Mouse (Mus musculus) limb, embryonic 14.5 days (tissue): Measurements from ENCODE around the gene C1ql4. TPM values are rescaled to one million over a fixed set of nuclear protein-coding genes. Genes with fewer than 3 reads are reported as not detected.

Experiments
- ATAC-seq: fragments of 200-750 bp; cut with Nextera tagmentation; 2 replicates; pipeline ENCODE4 v1.8.0; 2017; ENCODE audit warnings: low read depth, moderate number of reproducible peaks, moderate TSS enrichment; ENCODE audit not compliant: low FRiP score
- DNase-seq: peaks from one replicate; pipeline ENCODE4 v3.0.0-alpha.2; 2015; ENCODE audit warnings: low spot score
- H3K27ac ChIP-seq: fragments of 300-500 bp; sonication (generic); replicated peaks from 2 replicates; pipeline ENCODE4 v1.5.1; 2014; ENCODE audit warnings: low read depth, mild to moderate bottlenecking, low read length, moderate library complexity, mixed read lengths
- H3K27me3 ChIP-seq: fragments of 300-500 bp; sonication (generic); 2 replicates; pipeline ENCODE4 v1.6.1; 2014; ENCODE audit warnings: low read length, mixed read lengths; ENCODE audit not compliant: control insufficient read depth, insufficient read depth
- H3K36me3 ChIP-seq: fragments of 300-500 bp; sonication (generic); 2 replicates; pipeline ENCODE4 v1.6.1; 2014; ENCODE audit warnings: mild to moderate bottlenecking, low read length, moderate library complexity, mixed read lengths; ENCODE audit not compliant: control insufficient read depth, insufficient read depth
- H3K4me1 ChIP-seq: fragments of 300-500 bp; sonication (generic); 2 replicates; pipeline ENCODE4 v1.6.1; 2014; ENCODE audit warnings: antibody characterized with exemption, low read length, mixed read lengths; ENCODE audit not compliant: control insufficient read depth, insufficient read depth
- H3K4me2 ChIP-seq: fragments of 300-500 bp; sonication (generic); replicated peaks from 2 replicates; pipeline ENCODE4 v1.6.1; 2014; ENCODE audit warnings: low read depth, mild to moderate bottlenecking, low read length, moderate library complexity; ENCODE audit not compliant: severe bottlenecking
- H3K4me3 ChIP-seq: fragments of 300-500 bp; sonication (generic); replicated peaks from 2 replicates; pipeline ENCODE4 v1.5.1; 2014; ENCODE audit warnings: low read length
- H3K9ac ChIP-seq: fragments of 300-500 bp; sonication (generic); 2 replicates; pipeline ENCODE4 v1.6.1; 2014; ENCODE audit warnings: mild to moderate bottlenecking, low read depth, low read length, moderate library complexity; ENCODE audit not compliant: severe bottlenecking
- H3K9me3 ChIP-seq: fragments of 300-500 bp; sonication (generic); 2 replicates; pipeline ENCODE4 v1.6.1; 2016; ENCODE audit warnings: low read length; ENCODE audit not compliant: control insufficient read depth
- POLR2A ChIP-seq: fragments of 200-500 bp; IDR thresholded peaks from 2 replicates; pipeline ENCODE4 v1.8.0; 2012; ENCODE audit warnings: inconsistent platforms, mild to moderate bottlenecking, moderate library complexity, borderline replicate concordance; ENCODE audit not compliant: insufficient read depth, insufficient read length; ENCODE audit errors: extremely low read depth
- WGBS: fragments of 180-500 bp; shearing (Covaris S2); extraction: QIAGEN DNeasy Blood & Tissue Kit; methylation state at CpG from one replicate; pipeline ENCODE4 v1.1.7; 2014; 5-methylcytosine and 5-hydroxymethylcytosine counted together
- polyA plus RNA-seq, 2 experiments: library from polyadenylated mRNA; depleted of rRNA in 1 of 2; stranded (reverse) in 1 of 2; unstranded in 1 of 2; fragments of >200 nt; fragmentation: Nextera tagmentation in 1 of 2; extraction: Ambion mirVana in 1 of 2; gene quantifications; 2 replicates each; pipeline versions ENCODE4 v1.2.1 to v1.2.3; 2012 to 2014

Gene C1ql4
- polyA plus RNA-seq, 2 experiments, result not detected

DNA sequence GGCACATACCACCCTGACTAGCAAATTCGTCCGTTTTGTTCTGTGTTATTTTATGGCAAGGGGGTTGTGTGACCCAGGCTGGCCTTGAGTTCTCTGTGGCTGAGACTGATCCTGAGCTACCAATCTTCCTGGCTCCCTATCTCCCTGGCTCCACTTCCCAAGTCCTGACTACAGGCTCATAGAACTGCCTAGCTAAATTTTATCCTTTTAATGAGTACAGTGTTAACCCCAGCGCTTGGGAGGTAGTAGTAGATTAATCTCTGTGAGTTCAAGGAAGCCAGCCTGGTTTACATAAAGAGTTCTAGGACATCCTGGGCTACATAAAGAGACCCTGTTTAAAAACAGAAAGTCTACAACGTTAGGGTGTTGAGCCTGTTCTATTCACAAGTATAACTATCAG, 24.2 kb upstream of the C1ql4 start:
- H3K27me3 ChIP-seq, result no peaks in the 10 kb centered on the region
- ATAC-seq (no peak), DNase-seq (no peak)
- H3K36me3 ChIP-seq, result no peaks in the 10 kb centered on the region
- H3K9me3 ChIP-seq, result no peaks in the 10 kb centered on the region
- H3K27ac ChIP-seq, result no peak overlapping the region
- H3K4me3 ChIP-seq, result no peak overlapping the region
- TF ChIP-seq POLR2A, result no peak
- no peak overlapping the region for H3K9ac ChIP-seq
- H3K4me2 ChIP-seq, result no peak overlapping the region
- H3K4me1 ChIP-seq, result peaks cover 5% of the 10 kb centered on the region; the same call in 1 of the 2 replicates
- 46% methylated on average over 4 of the region's 4 CpGs for WGBS

DNA sequence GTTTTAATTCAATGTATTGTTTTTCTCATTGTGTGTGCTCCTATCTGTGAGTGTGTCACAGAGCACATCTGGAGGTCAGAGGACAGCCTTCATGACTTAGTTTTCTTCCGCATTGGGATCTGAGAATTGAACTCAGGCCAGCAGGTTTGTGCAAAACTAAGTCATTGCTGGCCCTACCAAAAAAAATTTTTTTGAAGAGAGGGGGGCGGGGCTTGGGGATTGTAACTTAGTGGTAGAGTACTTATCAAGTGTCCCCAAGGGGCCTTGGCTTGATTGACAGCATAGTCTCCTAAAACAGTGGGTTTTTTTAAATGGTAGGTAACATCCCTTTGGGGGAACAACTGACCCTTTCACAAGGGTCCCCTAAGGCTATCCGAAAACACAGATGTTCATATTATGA, 23.5 kb upstream of the C1ql4 start:
- ATAC-seq (no peak), DNase-seq (no peak)
- no peaks in the 10 kb centered on the region for H3K9me3 ChIP-seq
- no peak overlapping the region for H3K4me2 ChIP-seq
- WGBS, result 84% methylated on average over 3 of the region's 3 CpGs
- H3K4me3 ChIP-seq, result no peak overlapping the region
- no peak for TF ChIP-seq POLR2A
- peaks cover 5% of the 10 kb centered on the region; the same call in 1 of the 2 replicates for H3K4me1 ChIP-seq
- H3K9ac ChIP-seq, result no peak overlapping the region
- no peaks in the 10 kb centered on the region for H3K27me3 ChIP-seq
- no peak overlapping the region for H3K27ac ChIP-seq
- H3K36me3 ChIP-seq, result no peaks in the 10 kb centered on the region

DNA sequence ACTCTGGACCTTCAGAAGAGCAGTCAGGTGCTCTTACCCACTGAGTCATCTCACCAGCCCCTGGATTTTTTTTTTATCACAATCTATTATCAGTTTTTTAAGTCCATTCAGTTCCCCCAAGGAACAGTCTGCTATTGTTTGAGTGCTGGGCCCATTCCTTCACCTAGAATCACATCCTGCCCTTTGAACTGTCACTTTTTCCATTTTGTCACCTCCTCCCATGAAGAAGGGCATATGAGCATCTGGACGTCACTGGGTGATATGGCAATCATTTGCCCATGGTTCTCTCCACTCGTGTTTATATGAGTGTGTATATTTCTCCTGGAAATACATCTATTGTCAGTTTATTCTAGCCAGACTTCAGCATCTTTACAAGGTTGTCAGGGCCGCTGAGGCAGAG, 20.2 kb upstream of the C1ql4 start:
- Histone ChIP-seq H3K9ac (no peak overlapping the region), H3K27me3 (no peaks in the 10 kb centered on the region), H3K4me2 (no peak overlapping the region), H3K27ac (no peak overlapping the region), H3K4me3 (no peak overlapping the region), H3K36me3 (no peaks in the 10 kb centered on the region), H3K9me3 (no peaks in the 10 kb centered on the region), H3K4me1 (no peaks in the 10 kb centered on the region)
- ATAC-seq (no peak), DNase-seq (no peak)
- 72% methylated on average over 3 of the region's 3 CpGs for WGBS
- TF ChIP-seq POLR2A, result no peak

DNA sequence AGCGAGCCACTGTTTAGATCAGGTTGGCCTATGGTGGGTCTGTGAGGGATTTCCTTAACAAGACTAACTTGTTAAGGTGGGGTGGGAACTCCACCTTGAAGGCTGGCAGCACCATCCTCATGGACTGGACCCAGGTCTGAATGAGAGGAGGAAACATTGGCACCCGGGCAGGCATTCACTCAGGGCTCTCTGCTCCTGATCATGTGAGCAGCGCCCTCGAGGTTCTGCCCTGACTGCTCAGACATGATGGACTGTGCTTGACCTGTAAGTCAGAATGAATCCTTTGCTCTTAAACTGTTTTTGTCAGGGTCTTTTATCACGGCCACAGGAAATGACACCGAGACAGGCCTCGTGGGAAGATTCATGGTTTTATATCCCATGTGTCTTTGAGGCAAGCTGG, 17.6 kb upstream of the C1ql4 start:
- ATAC-seq (no peak), DNase-seq (no peak)
- H3K4me3 ChIP-seq, result no peak overlapping the region
- H3K9ac ChIP-seq, result no peak overlapping the region
- H3K4me1 ChIP-seq, result no peaks in the 10 kb centered on the region
- no peak for TF ChIP-seq POLR2A
- no peaks in the 10 kb centered on the region for H3K27me3 ChIP-seq
- 53% methylated on average over 7 of the region's 7 CpGs for WGBS
- no peaks in the 10 kb centered on the region for H3K9me3 ChIP-seq
- H3K27ac ChIP-seq, result no peak overlapping the region
- H3K4me2 ChIP-seq, result no peak overlapping the region
- H3K36me3 ChIP-seq, result no peaks in the 10 kb centered on the region

DNA sequence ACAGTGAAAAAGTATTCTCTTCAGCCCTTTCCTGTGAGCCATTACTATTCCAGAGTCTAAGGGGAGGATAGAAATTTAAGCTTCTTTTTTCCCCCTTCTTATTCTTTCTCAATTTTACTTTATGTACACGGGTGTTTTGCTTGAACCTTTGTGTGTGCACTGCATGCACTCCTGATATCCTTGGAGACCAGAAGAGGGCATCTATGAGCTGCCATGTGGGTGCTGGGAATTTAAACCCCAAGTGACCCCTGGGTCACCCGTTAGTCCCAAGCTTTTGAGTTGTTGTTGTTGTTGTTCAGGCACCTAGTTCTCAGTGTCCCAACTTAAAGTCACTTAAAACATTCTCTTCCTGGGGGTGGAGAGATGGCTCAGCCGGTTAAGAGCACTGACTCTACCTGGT, 12.4 kb upstream of the C1ql4 start:
- H3K27me3 ChIP-seq, result peaks cover 48% of the 10 kb centered on the region
- no peaks in the 10 kb centered on the region for H3K36me3 ChIP-seq
- no peak for TF ChIP-seq POLR2A
- no peaks in the 10 kb centered on the region for H3K9me3 ChIP-seq
- no peak overlapping the region for H3K27ac ChIP-seq
- H3K4me2 ChIP-seq, result no peak overlapping the region
- H3K4me1 ChIP-seq, result peaks cover 23% of the 10 kb centered on the region
- no peak for ATAC-seq
- H3K4me3 ChIP-seq, result no peak overlapping the region
- no peak for DNase-seq
- 46% methylated on average over 3 of the region's 3 CpGs for WGBS
- no peak overlapping the region for H3K9ac ChIP-seq

DNA sequence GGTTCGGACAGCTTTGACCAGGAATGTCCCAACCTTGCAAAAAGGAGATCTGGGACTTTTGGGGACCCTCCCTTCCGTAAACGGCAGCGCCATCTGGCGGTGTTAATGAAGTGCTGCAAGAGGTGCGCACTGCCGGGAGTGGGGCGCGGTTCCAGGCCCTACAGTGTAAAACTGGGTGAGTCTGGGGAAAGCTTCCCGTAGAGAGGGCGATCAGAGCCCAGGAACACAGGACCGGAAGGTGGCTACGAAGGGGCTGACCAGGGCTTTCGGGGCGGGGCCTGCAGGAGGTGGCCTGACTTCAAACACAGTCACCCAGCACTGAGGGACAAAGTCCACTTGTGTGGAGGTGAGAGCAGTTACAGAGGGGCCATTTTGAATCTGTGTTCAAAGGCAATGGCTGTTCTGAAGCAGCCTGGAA, 11.5 kb upstream of the C1ql4 start:
- Histone ChIP-seq H3K4me2 (peak overlapping the region; percentile 34), H3K27me3 (peaks cover 55% of the 10 kb centered on the region), H3K9me3 (no peaks in the 10 kb centered on the region), H3K27ac (no peak overlapping the region), H3K4me1 (peaks cover 27% of the 10 kb centered on the region), H3K36me3 (no peaks in the 10 kb centered on the region), H3K4me3 (peak overlapping the region; percentile 41), H3K9ac (no peak overlapping the region)
- no peak for TF ChIP-seq POLR2A
- peak; percentile 53; the same call in 1 of the 2 replicates for ATAC-seq
- WGBS, result 1% methylated on average over 15 of the region's 15 CpGs
- DNase-seq, result peak; percentile 42
